Mouse (Mus musculus) bone marrow macrophage, adult 2 months (primary cell): ENCODE results near the gene Ogg1.

ENCODE experiments used
- CTCF ChIP-seq: IDR thresholded peaks from 2 replicates; pipeline ENCODE4 v1.5.1; 2012; ENCODE audit warnings: low read depth, mild to moderate bottlenecking, low read length, moderate library complexity
- POLR2A ChIP-seq: IDR thresholded peaks from 2 replicates; pipeline ENCODE4 v1.6.1; 2012; ENCODE audit warnings: mild to moderate bottlenecking, low read depth, low read length, borderline replicate concordance

GRCm38 (mm10) chr6:113306986-113307349 lies 19.8 kb upstream of the Ogg1 start, which contains the start of gene Brpf1:
- TF ChIP-seq POLR2A (no peak), CTCF (no peak)
